Mouse (Mus musculus) stomach, embryonic 16.5 days (tissue): ENCODE results near the gene Sephs2. TPM values are rescaled to one million over a fixed set of nuclear protein-coding genes. Genes with fewer than 3 reads are reported as not detected.

Experiments
- ATAC-seq: fragments of 200-750 bp; cut with Nextera tagmentation; 2 replicates; pipeline ENCODE4 v1.8.0; 2017; ENCODE audit warnings: moderate number of reproducible peaks, moderate TSS enrichment; ENCODE audit not compliant: insufficient read depth, low FRiP score
- H3K27ac ChIP-seq: fragments of 300-500 bp; sonication (generic); 2 replicates; pipeline ENCODE4 v1.5.1; 2014; ENCODE audit warnings: low read length
- H3K27me3 ChIP-seq: fragments of 300-500 bp; sonication (generic); 2 replicates; pipeline ENCODE4 v1.6.1; 2014; ENCODE audit warnings: low read length, control low read depth, mixed read lengths; ENCODE audit not compliant: control insufficient read depth, insufficient read depth
- H3K36me3 ChIP-seq: fragments of 300-500 bp; sonication (generic); 2 replicates; pipeline ENCODE4 v1.6.1; 2014; ENCODE audit warnings: low read length; ENCODE audit not compliant: control insufficient read depth, insufficient read depth
- H3K4me1 ChIP-seq: fragments of 300-500 bp; sonication (generic); 2 replicates; pipeline ENCODE4 v1.6.1; 2014; ENCODE audit warnings: low read length, control low read depth, mixed read lengths; ENCODE audit not compliant: control insufficient read depth, insufficient read depth
- H3K4me2 ChIP-seq: fragments of 300-500 bp; sonication (generic); 2 replicates; pipeline ENCODE4 v1.6.1; 2014; ENCODE audit warnings: low read depth, low read length, mixed read lengths
- H3K4me3 ChIP-seq: fragments of 300-500 bp; sonication (generic); replicated peaks from 2 replicates; pipeline ENCODE4 v1.5.1; 2014; ENCODE audit warnings: mild to moderate bottlenecking, low read length
- H3K9ac ChIP-seq: fragments of 300-500 bp; sonication (generic); 2 replicates; pipeline ENCODE4 v1.6.1; 2014; ENCODE audit warnings: low read length
- H3K9me3 ChIP-seq: fragments of 300-500 bp; sonication (generic); replicated peaks from 2 replicates; pipeline ENCODE4 v1.6.1; 2016; ENCODE audit warnings: low read length, control low read depth; ENCODE audit not compliant: control insufficient read depth
- WGBS: fragments of 180-500 bp; shearing (Covaris S2); extraction: QIAGEN DNeasy Blood & Tissue Kit; methylation state at CpG from one replicate; pipeline ENCODE4 v1.1.7; 2014; 5-methylcytosine and 5-hydroxymethylcytosine counted together
- polyA plus RNA-seq: library from polyadenylated mRNA; unstranded; fragments of >200 nt; fragmentation: Nextera tagmentation; extraction: Ambion mirVana; gene quantifications from 2 replicates; pipeline ENCODE4 v1.2.1, GENCODE M21; 2015

Gene Sephs2
- polyA plus RNA-seq, 1 experiment from 2014 or later = 94.3 TPM

GRCm38 (mm10) chr7:127278311-127278710 is 4.5 kb upstream of the Sephs2 start:
- no peaks in the 10 kb centered on the region for H3K27me3 ChIP-seq
- H3K4me2 ChIP-seq = no peak overlapping the region
- no peak; the same call in 1 of the 2 replicates for ATAC-seq
- H3K36me3 ChIP-seq = no peaks in the 10 kb centered on the region
- H3K9ac ChIP-seq = no peak overlapping the region
- H3K27ac ChIP-seq = no peak overlapping the region
- peaks cover 3% of the 10 kb centered on the region; the same call in 1 of the 2 replicates for H3K4me1 ChIP-seq
- 23% methylated on average over 8 of the region's 8 CpGs for WGBS
- H3K9me3 ChIP-seq = no peaks in the 10 kb centered on the region
- H3K4me3 ChIP-seq = no peak overlapping the region

- Histone ChIP-seq H3K9ac (no peak overlapping the region), H3K4me2 (no peak overlapping the region), H3K9me3 (no peaks in the 10 kb centered on the region), H3K27me3 (no peaks in the 10 kb centered on the region), H3K4me3 (no peak overlapping the region), H3K27ac (peak overlapping the region; percentile 76), H3K36me3 (no peaks in the 10 kb centered on the region), H3K4me1 (peaks cover 15% of the 10 kb centered on the region)
- ATAC-seq = peak; percentile 55
- WGBS = 42% methylated on average over 5 of the region's 5 CpGs
Observed at GRCm38 (mm10) chr7:127276519-127276961, 2.7 kb upstream of the Sephs2 start.

GRCm38 (mm10) chr7:127273118-127273923 is 534 bp downstream of the Sephs2 start:
- Histone ChIP-seq H3K27me3 (no peaks in the 10 kb centered on the region), H3K4me1 (peaks cover 11% of the 10 kb centered on the region), H3K36me3 (no peaks in the 10 kb centered on the region; the same call in 1 of the 2 replicates), H3K9me3 (peaks cover 7% of the 10 kb centered on the region; the same call in 1 of the 2 replicates), H3K4me2 (peak overlapping the region; percentile 88), H3K4me3 (peak overlapping the region; percentile 90), H3K27ac (peak overlapping the region; percentile 88), H3K9ac (peak overlapping the region; percentile 96)
- ATAC-seq = peak; percentile 31; the same call in 1 of the 2 replicates
- 12% methylated on average over 50 of the region's 50 CpGs for WGBS

- H3K9ac ChIP-seq = no peak overlapping the region
- H3K27me3 ChIP-seq = no peaks in the 10 kb centered on the region
- H3K4me1 ChIP-seq = peaks cover 11% of the 10 kb centered on the region
- H3K36me3 ChIP-seq = no peaks in the 10 kb centered on the region; the same call in 1 of the 2 replicates
- peak overlapping the region; percentile 88 for H3K4me2 ChIP-seq
- no peak for ATAC-seq
- WGBS = 94% methylated on average over 15 of the region's 15 CpGs
- H3K27ac ChIP-seq = no peak overlapping the region
- peaks cover 8% of the 10 kb centered on the region; the same call in 1 of the 2 replicates for H3K9me3 ChIP-seq
- H3K4me3 ChIP-seq = peak overlapping the region; percentile 90
Observed at GRCm38 (mm10) chr7:127272566-127272965, 1.3 kb downstream of the Sephs2 start.

DNA sequence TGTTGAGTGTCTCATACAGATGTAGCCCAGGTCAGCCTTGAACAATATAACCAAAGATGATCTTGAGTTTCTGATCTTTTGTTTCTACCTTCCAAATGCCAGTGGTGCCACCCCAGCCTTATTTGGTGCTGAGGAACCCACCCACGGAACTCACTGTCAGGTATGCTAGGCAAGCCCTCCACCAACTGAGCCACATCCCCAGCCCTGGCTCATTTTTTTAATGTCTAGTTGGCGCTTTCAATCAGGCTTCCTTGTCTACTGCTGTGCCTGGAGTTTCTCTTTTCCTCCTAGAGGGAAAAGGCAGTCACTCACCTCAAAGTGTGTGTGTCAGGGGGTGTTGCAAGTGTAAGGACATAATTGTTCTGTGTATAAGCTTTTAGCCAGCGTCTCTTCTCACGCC is 2.8 kb downstream of the Sephs2 start:
- Histone ChIP-seq H3K27ac (peak overlapping the region; percentile 34; the same call in 1 of the 2 replicates), H3K9ac (no peak overlapping the region), H3K4me1 (peaks cover 11% of the 10 kb centered on the region), H3K9me3 (peaks cover 8% of the 10 kb centered on the region; the same call in 1 of the 2 replicates), H3K36me3 (no peaks in the 10 kb centered on the region; the same call in 1 of the 2 replicates), H3K4me2 (peak overlapping the region; percentile 8; the same call in 1 of the 2 replicates), H3K4me3 (no peak overlapping the region), H3K27me3 (no peaks in the 10 kb centered on the region)
- no peak for ATAC-seq
- WGBS = 93% methylated on average over 4 of the region's 4 CpGs

DNA sequence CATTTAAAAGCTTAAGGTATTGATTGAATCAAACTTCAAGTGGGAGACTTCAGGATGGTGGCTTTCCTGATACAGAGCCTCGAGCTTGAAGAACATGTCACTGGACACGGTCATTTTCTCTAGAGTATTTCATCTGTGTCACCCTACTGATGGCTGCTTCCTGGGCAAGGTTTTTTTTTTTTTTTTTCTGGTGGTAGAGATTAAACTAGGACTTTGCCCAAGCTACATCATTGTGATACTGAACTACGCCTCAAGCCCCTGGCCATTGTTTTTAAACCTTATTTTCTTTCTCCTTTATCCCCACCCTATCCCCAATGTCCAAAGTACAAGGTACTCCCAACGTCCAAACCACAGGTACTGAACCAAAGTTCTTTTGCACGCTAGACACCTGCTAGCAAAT is 3.2 kb downstream of the Sephs2 start:
- H3K36me3 ChIP-seq = no peaks in the 10 kb centered on the region; the same call in 1 of the 2 replicates
- 85% methylated on average over 5 of the region's 5 CpGs for WGBS
- peak overlapping the region; percentile 34; the same call in 1 of the 2 replicates for H3K27ac ChIP-seq
- H3K4me2 ChIP-seq = no peak overlapping the region
- H3K4me3 ChIP-seq = no peak overlapping the region
- H3K9me3 ChIP-seq = peaks cover 8% of the 10 kb centered on the region; the same call in 1 of the 2 replicates
- no peak overlapping the region for H3K9ac ChIP-seq
- no peak for ATAC-seq
- H3K27me3 ChIP-seq = no peaks in the 10 kb centered on the region
- peaks cover 11% of the 10 kb centered on the region for H3K4me1 ChIP-seq

GRCm38 (mm10) chr7:127270256-127270655 is 3.6 kb downstream of the Sephs2 start:
- Histone ChIP-seq H3K9ac (no peak overlapping the region), H3K9me3 (peaks cover 8% of the 10 kb centered on the region; the same call in 1 of the 2 replicates), H3K27ac (0 out of 2 replicates have a peak overlapping the region, but pooled peaks have one; percentile 24), H3K27me3 (no peaks in the 10 kb centered on the region), H3K4me2 (no peak overlapping the region), H3K4me3 (no peak overlapping the region), H3K4me1 (peaks cover 11% of the 10 kb centered on the region), H3K36me3 (no peaks in the 10 kb centered on the region; the same call in 1 of the 2 replicates)
- 82% methylated on average over 2 of the region's 2 CpGs for WGBS
- ATAC-seq = no peak

GRCm38 (mm10) chr7:127263526-127263925 is 10.3 kb downstream of the Sephs2 start:
- H3K27me3 ChIP-seq = no peaks in the 10 kb centered on the region
- no peak overlapping the region for H3K4me2 ChIP-seq
- H3K4me1 ChIP-seq = peaks cover 4% of the 10 kb centered on the region; the same call in 1 of the 2 replicates
- WGBS = 89% methylated on average over 3 of the region's 3 CpGs
- H3K36me3 ChIP-seq = no peaks in the 10 kb centered on the region
- H3K4me3 ChIP-seq = no peak overlapping the region
- peaks cover 3% of the 10 kb centered on the region; the same call in 1 of the 2 replicates for H3K9me3 ChIP-seq
- no peak overlapping the region for H3K27ac ChIP-seq
- H3K9ac ChIP-seq = no peak overlapping the region
- no peak for ATAC-seq
